Mouse (Mus musculus) cortical plate, adult 2 months (tissue): Measurements from ENCODE around the gene Gm6377.

Source experiments
- CTCF ChIP-seq: fragments of 200-500 bp; IDR thresholded peaks from 2 replicates; pipeline ENCODE4 v1.5.1; 2011; ENCODE audit warnings: mild to moderate bottlenecking, control low read depth, low read length; ENCODE audit not compliant: insufficient read depth; ENCODE audit errors: extremely low read depth
- POLR2A ChIP-seq: fragments of 200-500 bp; IDR thresholded peaks from 2 replicates; pipeline ENCODE4 v1.6.1; 2011; ENCODE audit warnings: mild to moderate bottlenecking, low read length, control low read depth; ENCODE audit not compliant: insufficient read depth; ENCODE audit errors: extremely low read depth

DNA sequence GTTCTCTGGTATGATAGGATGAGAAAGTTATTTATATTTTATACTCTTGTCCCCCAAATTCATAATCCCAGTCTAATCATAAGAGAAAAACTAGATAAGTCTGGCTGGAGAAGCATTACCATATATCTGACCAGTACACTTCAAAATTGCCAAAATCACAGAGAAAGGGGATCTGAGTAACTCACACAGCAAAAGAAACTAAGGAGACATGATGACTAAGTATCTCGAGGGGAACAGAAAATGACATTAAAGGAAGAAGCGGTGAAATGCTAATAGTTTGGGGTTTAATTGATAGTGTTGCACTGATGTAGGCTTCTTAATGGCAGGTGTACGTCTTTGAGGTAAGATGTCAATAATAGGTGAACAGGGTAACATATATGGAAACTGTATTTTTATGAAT is 49.4 kb upstream of the Gm6377 start:
- TF ChIP-seq POLR2A (no peak), CTCF (no peak)
